Mouse (Mus musculus): ENCODE results near the gene Klf2. TPM values are rescaled to one million over a fixed set of nuclear protein-coding genes. Genes with fewer than 3 reads are reported as not detected.

Klf2 gene
- polyA plus RNA-seq, 1 experiment from 2014 or later, result 4.3 TPM

GRCm38 (mm10) chr8:72322471-72322889 lies 3.6 kb downstream of the Klf2 start:
- H3K4me2 ChIP-seq (ENCODE audit: low read depth, low read length), result no peak overlapping the region
- peaks cover 21% of the 10 kb centered on the region for H3K27me3 ChIP-seq (ENCODE audit: control insufficient read depth, insufficient read depth, low read length)
- no peaks in the 10 kb centered on the region for H3K36me3 ChIP-seq (ENCODE audit: control insufficient read depth, insufficient read depth, low read length)
- H3K4me1 ChIP-seq (ENCODE audit: control insufficient read depth, insufficient read depth, low read length), result peaks cover 3% of the 10 kb centered on the region; the same call in 1 of the 2 replicates
- no peak for ATAC-seq (ENCODE audit: low read depth)
- H3K9me3 ChIP-seq (ENCODE audit: control insufficient read depth, low read length), result no peaks in the 10 kb centered on the region
- no peak overlapping the region for H3K27ac ChIP-seq (ENCODE audit: low read depth, low read length)
- no peak overlapping the region for H3K4me3 ChIP-seq (ENCODE audit: low read depth, low read length)
- H3K9ac ChIP-seq (replicated peaks; ENCODE audit: low read depth, low read length), result no peak overlapping the region
- WGBS, result 77% methylated on average over 7 of the region's 7 CpGs

DNA sequence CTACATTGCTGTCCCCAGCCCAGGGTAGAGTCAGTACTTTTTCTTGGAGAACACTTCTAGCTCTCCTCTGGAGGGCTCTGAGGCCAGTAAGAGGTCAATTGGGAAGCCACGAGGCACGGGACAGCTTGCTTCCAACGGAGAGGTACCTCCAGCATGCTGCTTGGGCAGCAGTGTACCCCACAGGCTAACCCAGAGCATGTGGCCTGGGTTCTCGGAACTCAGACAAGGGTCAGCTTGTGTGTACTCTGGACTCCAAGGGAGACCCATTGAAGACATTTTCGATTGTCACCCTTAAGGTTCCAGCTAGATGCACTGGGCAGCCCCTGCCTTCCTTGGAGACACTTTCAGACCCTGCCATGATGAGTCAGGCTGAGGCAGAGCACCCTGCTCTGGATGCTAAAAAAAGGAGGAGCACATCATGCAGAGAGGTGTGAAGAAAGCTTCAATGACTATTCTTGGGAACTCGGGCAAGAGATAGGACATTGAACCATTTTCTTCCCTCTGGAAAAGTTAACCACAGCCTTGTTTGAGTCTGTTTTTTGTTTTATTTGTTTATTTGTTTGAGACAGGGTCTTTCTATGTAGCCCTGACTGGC lies 4.4 kb downstream of the Klf2 start:
- peaks cover 21% of the 10 kb centered on the region for H3K27me3 ChIP-seq (ENCODE audit: control insufficient read depth, insufficient read depth, low read length)
- WGBS, result 64% methylated on average over 6 of the region's 6 CpGs

DNA sequence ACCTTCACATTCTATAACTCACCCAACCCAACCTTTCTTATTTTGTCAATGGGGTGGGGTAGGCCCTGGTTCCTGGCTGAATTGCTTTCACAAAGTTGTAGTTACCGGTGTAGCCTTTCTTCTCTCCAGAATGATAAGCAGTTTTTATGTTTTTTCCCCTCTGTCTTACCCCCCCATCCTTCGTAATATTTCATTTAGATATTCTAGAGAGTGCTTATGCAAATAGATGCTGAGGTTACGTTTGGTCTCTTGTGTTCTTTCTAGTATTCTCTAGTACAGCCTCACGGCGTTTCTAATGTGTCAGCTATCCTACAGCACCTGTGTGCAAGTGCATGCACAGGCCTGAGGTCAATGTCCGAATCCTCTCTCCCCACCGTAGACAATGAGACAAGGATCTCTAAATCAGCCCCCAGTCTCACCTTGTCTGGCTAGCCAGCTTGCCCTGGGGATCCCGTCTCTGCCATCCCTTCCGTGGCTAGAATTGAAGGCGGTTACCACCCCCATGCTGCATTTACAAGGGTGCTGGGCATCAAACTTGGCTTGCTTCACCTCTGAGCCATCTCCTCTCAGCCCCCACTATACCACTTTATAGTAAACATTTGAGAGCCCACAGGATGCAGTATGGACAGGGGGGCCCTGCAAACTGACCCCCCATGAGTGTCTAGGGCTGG lies 5.3 kb downstream of the Klf2 start:
- 84% methylated on average over 10 of the region's 10 CpGs for WGBS
- no peaks in the 10 kb centered on the region for H3K9me3 ChIP-seq (ENCODE audit: control insufficient read depth, low read length)
- no peak for ATAC-seq (ENCODE audit: low read depth)
- peaks cover 21% of the 10 kb centered on the region for H3K27me3 ChIP-seq (ENCODE audit: control insufficient read depth, insufficient read depth, low read length)
- no peak overlapping the region for H3K4me3 ChIP-seq (ENCODE audit: low read depth, low read length)
- H3K4me2 ChIP-seq (ENCODE audit: low read depth, low read length), result no peak overlapping the region
- H3K4me1 ChIP-seq (ENCODE audit: control insufficient read depth, insufficient read depth, low read length), result peaks cover 3% of the 10 kb centered on the region; the same call in 1 of the 2 replicates
- no peaks in the 10 kb centered on the region for H3K36me3 ChIP-seq (ENCODE audit: control insufficient read depth, insufficient read depth, low read length)
- H3K9ac ChIP-seq (replicated peaks; ENCODE audit: low read depth, low read length), result no peak overlapping the region
- no peak overlapping the region for H3K27ac ChIP-seq (ENCODE audit: low read depth, low read length)

More for the DNA sequence above, 4.4 kb downstream of the Klf2 start:
- Histone ChIP-seq H3K4me1 (ENCODE audit: control insufficient read depth, insufficient read depth, low read length) (peaks cover 3% of the 10 kb centered on the region; the same call in 1 of the 2 replicates), H3K36me3 (ENCODE audit: control insufficient read depth, insufficient read depth, low read length) (no peaks in the 10 kb centered on the region), H3K9me3 (ENCODE audit: control insufficient read depth, low read length) (no peaks in the 10 kb centered on the region), H3K4me3 (ENCODE audit: low read depth, low read length) (no peak overlapping the region), H3K9ac (replicated peaks; ENCODE audit: low read depth, low read length) (no peak overlapping the region), H3K4me2 (ENCODE audit: low read depth, low read length) (no peak overlapping the region), H3K27ac (ENCODE audit: low read depth, low read length) (no peak overlapping the region)
- no peak for ATAC-seq (ENCODE audit: low read depth)

DNA sequence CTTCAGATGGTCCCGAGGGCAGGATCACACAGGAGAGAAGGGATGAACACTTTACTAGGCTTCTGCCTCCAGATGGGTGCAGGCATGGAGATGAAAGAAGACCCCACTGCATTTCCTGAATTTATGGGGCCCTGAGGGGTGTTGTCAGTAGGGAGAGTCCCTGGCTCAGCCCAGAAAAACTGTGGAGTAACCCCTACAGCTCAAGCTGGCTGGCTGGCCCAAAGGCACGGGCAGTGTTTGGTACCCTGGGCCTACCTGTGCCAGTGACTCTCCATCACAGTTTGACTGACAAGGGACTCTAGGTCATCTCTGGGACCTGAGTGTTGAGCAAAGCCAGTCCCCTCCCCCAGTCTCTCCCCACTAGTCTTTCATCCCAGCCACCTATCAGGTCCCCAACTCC lies 5.9 kb downstream of the Klf2 start:
- peaks cover 20% of the 10 kb centered on the region for H3K27me3 ChIP-seq (ENCODE audit: control insufficient read depth, insufficient read depth, low read length)
- no peaks in the 10 kb centered on the region for H3K36me3 ChIP-seq (ENCODE audit: control insufficient read depth, insufficient read depth, low read length)
- 77% methylated on average over 2 of the region's 2 CpGs for WGBS
- no peaks in the 10 kb centered on the region; the same call in 1 of the 2 replicates for H3K4me1 ChIP-seq (ENCODE audit: control insufficient read depth, insufficient read depth, low read length)
- no peak overlapping the region for H3K4me2 ChIP-seq (ENCODE audit: low read depth, low read length)
- no peak for ATAC-seq (ENCODE audit: low read depth)
- H3K4me3 ChIP-seq (ENCODE audit: low read depth, low read length), result no peak overlapping the region
- no peak overlapping the region for H3K9ac ChIP-seq (replicated peaks; ENCODE audit: low read depth, low read length)
- no peak overlapping the region for H3K27ac ChIP-seq (ENCODE audit: low read depth, low read length)
- H3K9me3 ChIP-seq (ENCODE audit: control insufficient read depth, low read length), result no peaks in the 10 kb centered on the region

GRCm38 (mm10) chr8:72329116-72329515 lies 10.3 kb downstream of the Klf2 start:
- Histone ChIP-seq H3K4me1 (ENCODE audit: control insufficient read depth, insufficient read depth, low read length) (no peaks in the 10 kb centered on the region), H3K36me3 (ENCODE audit: control insufficient read depth, insufficient read depth, low read length) (no peaks in the 10 kb centered on the region), H3K4me2 (ENCODE audit: low read depth, low read length) (no peak overlapping the region), H3K27me3 (ENCODE audit: control insufficient read depth, insufficient read depth, low read length) (no peaks in the 10 kb centered on the region), H3K4me3 (ENCODE audit: low read depth, low read length) (no peak overlapping the region), H3K27ac (ENCODE audit: low read depth, low read length) (no peak overlapping the region), H3K9ac (replicated peaks; ENCODE audit: low read depth, low read length) (no peak overlapping the region), H3K9me3 (ENCODE audit: control insufficient read depth, low read length) (no peaks in the 10 kb centered on the region)
- no peak for ATAC-seq (ENCODE audit: low read depth)
- 82% methylated on average over 3 of the region's 3 CpGs for WGBS

GRCm38 (mm10) chr8:72330806-72331516 lies 12.1 kb downstream of the Klf2 start:
- Histone ChIP-seq H3K27ac (ENCODE audit: low read depth, low read length) (no peak overlapping the region), H3K4me2 (ENCODE audit: low read depth, low read length) (no peak overlapping the region), H3K9ac (replicated peaks; ENCODE audit: low read depth, low read length) (no peak overlapping the region), H3K36me3 (ENCODE audit: control insufficient read depth, insufficient read depth, low read length) (0 out of 2 replicates have a peak, but pooled peaks cover 4% of the 10 kb centered on the region), H3K4me1 (ENCODE audit: control insufficient read depth, insufficient read depth, low read length) (no peaks in the 10 kb centered on the region), H3K27me3 (ENCODE audit: control insufficient read depth, insufficient read depth, low read length) (no peaks in the 10 kb centered on the region), H3K4me3 (ENCODE audit: low read depth, low read length) (no peak overlapping the region), H3K9me3 (ENCODE audit: control insufficient read depth, low read length) (no peaks in the 10 kb centered on the region)
- WGBS, result 78% methylated on average over 6 of the region's 6 CpGs
- no peak for ATAC-seq (ENCODE audit: low read depth)

DNA sequence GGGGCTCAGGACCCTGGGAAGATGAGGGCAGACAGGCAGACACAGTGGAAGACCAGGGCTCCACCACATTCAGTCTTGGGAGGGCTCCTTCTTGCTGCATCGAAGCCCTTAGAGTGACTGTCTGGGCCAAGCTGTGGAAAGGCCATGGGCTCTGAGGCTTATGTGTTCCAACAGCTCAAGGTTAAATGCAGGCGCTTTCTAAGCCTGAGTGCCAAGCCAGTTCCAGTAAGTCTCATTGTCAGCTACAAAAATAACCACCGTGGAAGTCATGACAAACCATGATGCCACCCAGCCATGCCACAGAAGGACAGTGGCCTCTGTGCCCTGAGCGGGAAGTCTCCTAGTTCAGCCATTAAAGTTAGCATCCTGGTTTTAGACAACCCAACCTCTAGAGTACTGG lies 12.8 kb downstream of the Klf2 start:
- Histone ChIP-seq H3K27ac (ENCODE audit: low read depth, low read length) (no peak overlapping the region), H3K4me1 (ENCODE audit: control insufficient read depth, insufficient read depth, low read length) (no peaks in the 10 kb centered on the region), H3K4me2 (ENCODE audit: low read depth, low read length) (no peak overlapping the region), H3K4me3 (ENCODE audit: low read depth, low read length) (no peak overlapping the region), H3K36me3 (ENCODE audit: control insufficient read depth, insufficient read depth, low read length) (0 out of 2 replicates have a peak, but pooled peaks cover 4% of the 10 kb centered on the region), H3K27me3 (ENCODE audit: control insufficient read depth, insufficient read depth, low read length) (no peaks in the 10 kb centered on the region), H3K9ac (replicated peaks; ENCODE audit: low read depth, low read length) (no peak overlapping the region), H3K9me3 (ENCODE audit: control insufficient read depth, low read length) (no peaks in the 10 kb centered on the region)
- ATAC-seq (ENCODE audit: low read depth), result no peak
- 93% methylated on average over 4 of the region's 4 CpGs for WGBS

GRCm38 (mm10) chr8:72333429-72334143 lies 14.8 kb downstream of the Klf2 start:
- no peak for ATAC-seq (ENCODE audit: low read depth)
- WGBS, result 48% methylated on average over 3 of the region's 3 CpGs
- Histone ChIP-seq H3K4me2 (ENCODE audit: low read depth, low read length) (no peak overlapping the region), H3K4me1 (ENCODE audit: control insufficient read depth, insufficient read depth, low read length) (no peaks in the 10 kb centered on the region), H3K27ac (ENCODE audit: low read depth, low read length) (no peak overlapping the region), H3K9me3 (ENCODE audit: control insufficient read depth, low read length) (no peaks in the 10 kb centered on the region), H3K4me3 (ENCODE audit: low read depth, low read length) (no peak overlapping the region), H3K9ac (replicated peaks; ENCODE audit: low read depth, low read length) (no peak overlapping the region), H3K36me3 (ENCODE audit: control insufficient read depth, insufficient read depth, low read length) (0 out of 2 replicates have a peak, but pooled peaks cover 8% of the 10 kb centered on the region), H3K27me3 (ENCODE audit: control insufficient read depth, insufficient read depth, low read length) (no peaks in the 10 kb centered on the region)
